Mouse (Mus musculus) embryo, embryonic 11 days (tissue): ENCODE data around the gene Tmf1.
A peak's percentile ranks its signal among the peaks of the same experiment; 100 is the strongest.

Source experiments
- DNase-seq: peaks from one replicate; pipeline ENCODE4 v3.0.0-alpha.2; 2015

Gene Tmf1

GRCm38 (mm10) chr6:97202477-97202876, 23.6 kb upstream of the Tmf1 start:
- DNase-seq, result no peak

GRCm38 (mm10) chr6:97200437-97200836, 21.5 kb upstream of the Tmf1 start:
- no peak for DNase-seq

- no peak for DNase-seq
Measured at GRCm38 (mm10) chr6:97179367-97179828, 476 bp upstream of the Tmf1 start.

DNA sequence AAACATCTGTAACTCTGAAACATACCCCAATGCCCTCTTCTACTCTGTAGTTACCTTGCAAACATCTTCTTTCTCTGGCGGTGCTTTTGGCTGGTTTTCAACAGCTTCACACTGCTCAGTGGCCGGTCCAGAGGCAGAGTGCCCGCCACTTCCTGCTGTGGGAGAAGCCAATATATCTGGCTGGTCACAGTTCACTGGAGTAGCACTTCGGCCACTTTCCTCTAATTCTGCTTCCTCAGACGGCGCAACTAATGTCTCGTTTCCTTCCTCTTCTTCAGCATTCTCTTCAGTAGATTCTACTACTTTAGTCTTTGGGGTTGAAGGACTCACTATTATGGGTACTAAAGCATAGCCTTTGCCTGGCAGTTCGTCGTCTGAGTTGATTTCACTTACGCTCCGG, 3.2 kb downstream of the Tmf1 start:
- DNase-seq, result no peak

DNA sequence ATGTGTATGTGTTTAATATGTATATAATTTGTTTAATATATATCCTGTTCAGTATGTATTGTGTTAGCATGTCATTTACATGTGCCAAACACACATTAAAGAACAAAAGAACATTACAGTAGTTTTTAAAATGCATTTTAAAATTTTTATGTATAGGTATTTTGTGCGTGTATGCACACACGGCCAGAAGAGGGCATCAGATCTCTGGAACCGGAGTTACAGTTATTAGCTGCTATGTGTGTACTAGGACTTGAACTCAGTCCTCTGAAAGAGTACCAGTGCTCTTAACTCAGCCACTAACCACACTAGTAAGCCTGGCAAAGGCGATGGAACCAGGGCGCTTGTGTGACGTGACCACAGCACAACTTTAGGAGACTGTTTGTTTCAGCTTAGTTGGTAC, 28.8 kb downstream of the Tmf1 start:
- DNase-seq, result no peak

- no peak for DNase-seq
Measured at GRCm38 (mm10) chr6:97149721-97150120, 29.2 kb downstream of the Tmf1 start.

DNA sequence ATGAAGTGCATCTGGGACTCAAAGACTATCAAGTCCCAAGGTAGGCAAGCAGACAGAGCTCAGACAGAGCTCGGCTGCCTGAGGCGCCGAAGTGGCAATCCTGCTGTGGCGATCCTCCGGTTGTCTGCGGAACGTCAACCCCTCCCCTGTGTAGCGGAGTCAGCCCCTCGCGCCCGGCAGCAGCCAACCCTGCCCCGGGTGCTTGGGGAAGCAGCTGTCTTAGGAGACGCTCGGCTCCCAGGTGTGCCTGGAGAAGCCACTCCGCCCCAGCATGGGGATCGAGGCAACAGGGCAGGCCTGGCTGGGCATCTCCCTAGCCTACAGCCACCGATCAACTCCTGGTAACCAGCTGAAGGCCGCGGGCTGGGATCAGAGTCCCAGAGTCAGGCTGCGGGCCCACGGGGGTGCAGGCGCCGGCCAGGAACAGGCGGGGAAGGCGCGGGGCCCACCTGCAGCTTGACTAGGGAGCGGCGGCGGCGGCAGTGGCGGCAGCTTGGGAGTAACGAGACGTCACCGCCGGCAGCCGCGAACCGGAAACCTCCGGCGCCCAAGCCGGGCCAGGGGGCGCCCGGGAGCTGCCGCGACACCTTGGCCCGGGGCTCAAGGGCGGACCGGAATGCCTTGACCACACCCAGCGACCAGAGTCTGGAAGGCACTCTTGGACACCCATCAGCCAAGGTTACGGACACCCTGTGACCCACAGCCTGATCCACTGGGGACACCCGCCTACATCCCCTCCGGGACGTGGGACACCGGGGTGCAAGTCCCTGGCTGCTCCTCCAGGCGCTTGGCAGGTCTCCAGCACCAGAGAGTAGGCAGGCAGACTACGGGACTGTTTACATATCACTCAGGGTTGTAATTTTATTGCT, 30.3 kb downstream of the Tmf1 start, which contains the start of gene Eogt:
Eogt (minus strand) TSS at position 800 of the 869 bp plus-strand sequence.
- peak; percentile 81 for DNase-seq

DNA sequence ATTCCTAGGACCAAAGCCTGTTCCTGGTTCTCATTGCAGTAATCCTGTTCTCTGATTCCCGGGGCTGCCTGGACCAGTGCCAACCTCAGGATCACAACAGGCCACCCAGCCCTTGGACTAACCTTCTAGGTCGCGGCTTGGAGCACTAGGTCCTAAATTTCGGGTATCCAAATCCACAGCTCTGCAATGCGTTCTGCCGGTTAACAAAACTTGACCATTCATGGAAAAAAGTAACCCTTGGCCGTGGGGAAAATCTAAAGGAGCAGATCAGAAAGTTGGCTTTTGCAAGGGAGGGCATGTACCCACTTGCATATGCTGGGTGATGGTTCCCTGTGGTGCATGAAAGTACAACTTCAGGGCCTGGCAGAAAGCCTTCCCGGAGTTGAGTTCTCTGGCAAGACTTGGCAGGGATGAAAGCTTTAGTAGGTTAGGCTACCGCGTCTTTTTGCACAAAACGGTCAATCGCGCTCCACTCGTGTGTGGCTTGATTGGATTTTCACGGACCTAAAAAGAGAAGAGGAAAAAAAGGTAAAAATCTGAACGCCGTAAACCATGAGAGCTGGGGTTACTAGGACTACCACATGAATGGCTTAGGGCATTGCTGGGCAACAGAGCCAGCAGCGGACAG, 31.1 kb downstream of the Tmf1 start:
- peak; percentile 55 for DNase-seq

- DNase-seq, result no peak
Measured at GRCm38 (mm10) chr6:97145156-97145555, 33.8 kb downstream of the Tmf1 start.

- peak; percentile 58 for DNase-seq
Measured at GRCm38 (mm10) chr6:97144359-97144758, 34.6 kb downstream of the Tmf1 start.

- DNase-seq, result no peak
Measured at GRCm38 (mm10) chr6:97142611-97143010, 36.3 kb downstream of the Tmf1 start.

GRCm38 (mm10) chr6:97141811-97142210, 37.1 kb downstream of the Tmf1 start:
- no peak for DNase-seq

DNA sequence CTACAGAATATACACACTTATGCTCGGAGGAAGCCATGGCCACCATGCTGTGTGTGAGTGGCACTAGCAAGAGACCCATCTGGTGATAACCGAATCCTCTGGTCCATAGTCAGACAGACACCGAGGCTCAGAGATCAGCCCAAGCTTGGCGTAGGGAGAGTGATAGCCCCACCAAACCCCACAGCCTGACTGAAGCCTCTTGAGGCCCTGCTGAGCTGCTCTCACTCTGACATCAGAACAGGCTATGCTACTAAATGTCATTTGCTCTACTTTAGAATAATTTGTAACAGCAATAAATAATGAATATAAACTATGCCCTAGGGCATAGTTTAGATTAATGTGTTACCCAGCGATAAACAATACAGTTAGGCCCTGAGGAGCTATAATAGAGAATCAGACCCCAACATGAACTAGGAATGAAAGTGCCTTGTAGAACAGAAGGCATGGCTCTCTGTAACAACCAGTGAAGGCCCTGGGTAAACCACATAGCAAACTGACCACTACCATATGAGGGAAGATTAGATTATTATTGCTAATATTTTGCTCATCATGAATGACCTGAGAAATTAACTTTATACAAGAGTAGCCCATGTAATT, 46.1 kb downstream of the Tmf1 start:
- no peak for DNase-seq

DNA sequence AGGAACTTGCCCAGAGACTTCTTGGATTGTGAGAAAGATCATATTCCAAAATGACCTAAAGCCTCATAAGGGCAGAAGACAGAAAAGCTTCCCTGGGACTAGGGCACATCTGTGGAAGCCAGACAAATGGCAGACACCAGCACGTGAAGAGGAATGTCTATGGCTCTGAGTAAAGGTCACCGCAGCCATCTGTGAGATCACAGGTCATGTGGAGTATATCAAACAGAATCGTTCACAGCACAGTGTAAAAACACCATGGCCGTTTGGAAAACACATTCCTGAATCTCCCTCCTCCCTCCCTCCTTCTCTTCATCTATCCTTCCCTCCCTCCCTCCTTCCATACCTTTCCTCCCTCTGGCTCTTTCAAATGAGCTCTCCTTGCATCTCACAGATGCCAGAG, 47.1 kb downstream of the Tmf1 start:
- DNase-seq, result peak; percentile 30

GRCm38 (mm10) chr6:97130979-97131378, 47.9 kb downstream of the Tmf1 start:
- DNase-seq, result peak; percentile 38

DNA sequence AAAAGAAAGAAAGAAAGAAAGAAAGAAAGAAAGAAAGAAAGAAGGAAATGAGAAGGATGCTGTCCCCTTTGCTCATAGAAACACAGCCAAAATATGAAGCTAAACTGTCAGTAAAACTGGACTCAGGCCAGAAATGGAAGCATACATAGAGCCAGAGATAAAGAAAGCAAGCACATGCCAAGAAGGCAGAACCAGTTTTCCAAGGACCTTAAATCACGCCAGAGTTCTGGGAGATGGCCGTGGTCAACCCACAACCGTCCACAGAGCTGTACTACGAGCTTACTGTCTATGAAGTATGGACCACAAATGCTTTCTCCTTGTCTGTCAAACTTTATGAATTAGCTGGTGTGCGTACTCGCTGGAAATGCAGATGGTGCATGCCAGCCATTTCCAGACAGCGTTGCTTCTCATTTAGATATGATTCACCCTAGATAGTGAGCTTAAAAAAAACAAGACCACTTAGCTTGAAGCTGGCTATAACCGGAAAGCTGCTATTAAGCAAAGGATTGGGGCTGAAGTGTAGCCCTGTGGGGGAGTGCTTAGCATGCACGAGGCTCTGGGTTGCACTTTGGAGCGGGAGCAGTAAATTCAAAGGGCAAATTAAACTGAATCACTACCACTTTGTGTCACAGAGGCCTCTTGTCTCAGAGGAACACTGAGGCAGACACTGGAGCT, 54.4 kb downstream of the Tmf1 start:
- DNase-seq, result no peak

DNA sequence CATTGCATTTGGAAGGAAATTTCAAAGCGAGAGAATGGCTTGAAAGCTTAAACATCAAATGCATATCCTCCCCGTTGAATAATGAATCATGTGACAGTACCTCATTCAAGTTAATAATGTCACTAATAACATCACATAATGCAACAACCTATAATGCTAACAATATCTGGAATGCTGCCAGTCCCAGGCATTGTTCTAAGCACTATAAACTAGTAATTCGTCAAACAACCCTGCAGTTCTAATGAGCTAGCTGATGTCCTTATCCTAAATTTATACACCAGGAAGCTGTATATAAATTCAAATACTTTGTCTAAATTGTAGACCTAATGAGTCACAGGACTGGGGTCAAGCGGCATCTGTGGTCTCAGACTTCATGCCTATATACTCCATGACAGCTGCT, 58.0 kb downstream of the Tmf1 start:
- DNase-seq, result no peak

- no peak for DNase-seq
Measured at GRCm38 (mm10) chr6:97118327-97118726, 60.6 kb downstream of the Tmf1 start.

GRCm38 (mm10) chr6:97116896-97117295, 62.0 kb downstream of the Tmf1 start:
- DNase-seq, result no peak

DNA sequence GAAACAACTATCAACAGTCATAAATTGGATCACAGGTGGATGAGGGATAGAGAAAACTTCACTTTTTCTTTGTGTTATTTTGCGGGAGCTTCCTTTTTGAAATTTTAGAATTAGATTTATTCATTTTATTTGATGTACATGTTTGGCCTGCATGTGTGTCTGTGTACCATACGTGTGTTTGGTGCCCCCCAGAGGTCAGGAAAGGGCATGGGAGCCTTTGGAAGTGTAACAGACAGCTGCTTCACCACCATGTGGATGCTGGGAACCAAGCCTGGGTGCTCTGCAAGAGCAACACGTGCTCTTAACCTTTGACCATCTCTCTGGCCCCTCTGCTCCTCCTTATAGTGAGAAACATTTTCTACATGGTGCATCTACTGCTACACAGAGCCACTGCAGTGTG, 64.1 kb downstream of the Tmf1 start:
- no peak for DNase-seq

DNA sequence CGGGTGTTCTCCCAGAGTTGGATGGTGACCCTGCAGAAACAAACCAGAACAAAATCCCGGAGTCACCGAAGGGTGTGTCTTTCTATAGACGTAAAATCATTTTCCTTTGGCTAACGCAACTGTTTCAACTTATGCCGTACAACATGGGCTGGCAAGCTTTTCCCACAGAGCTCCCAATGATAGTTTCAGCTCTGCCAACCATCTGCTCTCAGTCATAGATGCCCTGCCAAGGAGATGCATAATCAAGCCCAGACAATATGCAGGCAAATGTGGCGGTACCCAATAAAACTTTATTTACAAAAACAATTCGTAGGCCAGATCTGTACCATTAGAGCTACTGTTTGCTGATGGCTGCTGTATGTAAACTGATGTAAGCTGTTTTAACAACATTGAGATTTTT, 66.7 kb downstream of the Tmf1 start:
- DNase-seq, result no peak

DNA sequence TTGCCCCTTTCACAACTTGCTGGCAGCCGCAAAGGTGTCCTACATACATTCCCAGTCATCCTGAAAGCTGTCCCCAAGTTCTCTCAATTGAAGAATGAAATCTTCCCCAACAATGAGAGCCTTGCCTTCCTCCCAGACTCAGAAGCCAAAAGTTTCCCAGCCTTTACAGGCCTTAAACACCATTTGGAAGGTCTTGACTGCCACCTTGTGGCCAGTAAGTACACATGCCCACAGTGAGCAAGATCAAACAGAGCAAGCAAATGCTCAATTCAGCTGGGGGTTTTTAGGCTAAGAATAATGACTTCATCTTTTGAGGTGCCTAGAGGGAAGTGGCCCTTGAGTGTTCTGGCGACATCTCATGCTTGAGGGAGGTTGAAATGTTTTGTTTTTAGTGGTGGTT, 72.1 kb downstream of the Tmf1 start:
- peak; percentile 91 for DNase-seq

- no peak for DNase-seq
Measured at GRCm38 (mm10) chr6:97106106-97106505, 72.8 kb downstream of the Tmf1 start.
